In genomic region chr16:31546062-31546827, GRCm38 (mm10) we compare ENCODE assay signal across 8 mouse cellular contexts.
A peak's percentile ranks its signal among the peaks of the same experiment; 100 is the strongest.
DNase-seq lines count a peak whose midpoint lies in the region; ATAC-seq and TF ChIP-seq lines count a peak whose summit lies in the region.
"Had no signal": no experiment of that assay in that cellular context is flagged by ENCODE, and none has a peak within 500 bp of the region (broad histone marks: within the 10 kb centered on the region; RNA-seq: fewer than 3 reads in every experiment).

No protein-coding gene starts in this region.

- WGBS in forebrain, embryonic 12.5 days, result 1% methylated on average over 18 of the region's 18 CpGs
- WGBS in liver, postnatal 0 days (ENCODE audit: insufficient replicate concordance), result 6% methylated on average over 18 of the region's 18 CpGs

- dilution Hi-C loops in CH12.LX (cut with MboI; ENCODE audit: extremely low pct_ligation_motif_present, extremely low pct_unique_long_range_greater_than_20kb, low sequenced_read_pairs), result no loop called here

- no peak for TF ChIP-seq EP300 in CH12.LX (IDR thresholded peaks at IDR 0.05; ENCODE audit: low read length)
- 0 out of 2 replicates have a peak, but pooled peaks have one; percentile 18 for TF ChIP-seq EP300 in ES-Bruce4 (IDR thresholded peaks at IDR 0.05; ENCODE audit: insufficient read depth, low read depth, low read length)
- TF ChIP-seq EP300 in liver, postnatal 0 days (IDR thresholded peaks at IDR 0.05; ENCODE audit: low read depth), result no peak

- H3K27me3 ChIP-seq in CH12.LX (replicated peaks), result no peaks in the 10 kb centered on the region
- no peaks in the 10 kb centered on the region for H3K27me3 ChIP-seq in ES-Bruce4 (ENCODE audit: control insufficient read depth, insufficient read depth, low read length, poor library complexity, severe bottlenecking)
- H3K27me3 ChIP-seq in forebrain, embryonic 12.5 days, result peaks cover 28% of the 10 kb centered on the region
- H3K27me3 ChIP-seq in liver, postnatal 0 days (ENCODE audit: insufficient read depth, low read length), result peaks cover 35% of the 10 kb centered on the region

- peaks cover 50% of the 10 kb centered on the region for H3K79me2 ChIP-seq in CH12.LX (replicated peaks; ENCODE audit: control insufficient read depth, extremely low read depth, insufficient read depth, poor library complexity, severe bottlenecking)

- H3K9ac ChIP-seq in CH12.LX (ENCODE audit: insufficient read depth, low read depth), result no peak overlapping the region
- peak overlapping the region; percentile 3; the same call in 1 of the 2 replicates for H3K9ac ChIP-seq in ES-Bruce4 (ENCODE audit: low read depth, poor library complexity, severe bottlenecking)
- peak overlapping the region; percentile 30 for H3K9ac ChIP-seq in forebrain, embryonic 12.5 days
- no peak overlapping the region for H3K9ac ChIP-seq in liver, postnatal 0 days (replicated peaks)
- H3K9ac ChIP-seq: liver, embryonic 14.5 days had no signal

- peak; percentile 60; the same call in 1 of the 2 replicates for ATAC-seq in forebrain, embryonic 12.5 days (ENCODE audit: low FRiP score)
- no peak for ATAC-seq in liver, postnatal 0 days

- no peak for TF ChIP-seq RAD21 in CH12.LX (IDR thresholded peaks at IDR 0.05; ENCODE audit: low read depth, low read length)

- H3K9me3 ChIP-seq in CH12.LX (replicated peaks; ENCODE audit: low read length), result no peaks in the 10 kb centered on the region
- no peaks in the 10 kb centered on the region for H3K9me3 ChIP-seq in ES-Bruce4 (replicated peaks; ENCODE audit: control insufficient read depth, insufficient read depth, low read length, poor library complexity, severe bottlenecking)
- H3K9me3 ChIP-seq in forebrain, embryonic 12.5 days, result no peaks in the 10 kb centered on the region
- no peaks in the 10 kb centered on the region for H3K9me3 ChIP-seq in liver, postnatal 0 days (ENCODE audit: low read length)

- H3K36me3 ChIP-seq in CH12.LX (replicated peaks in 1 of 2; ENCODE audit: control insufficient read depth in 1 of 2, insufficient read depth in 1 of 2, low read length in 1 of 2) (peaks cover 83 to 94% of the 10 kb centered on the region in 2 experiments), ES-Bruce4 (ENCODE audit: control insufficient read depth, insufficient read depth, low read length, poor library complexity, severe bottlenecking) (no peaks in the 10 kb centered on the region)
- H3K36me3 ChIP-seq in forebrain, embryonic 12.5 days (replicated peaks), result no peaks in the 10 kb centered on the region
- no peaks in the 10 kb centered on the region for H3K36me3 ChIP-seq in liver, postnatal 0 days (replicated peaks; ENCODE audit: insufficient read depth, low read length)

- H3K4me2 ChIP-seq in CH12.LX (ENCODE audit: insufficient read depth, low read depth, poor library complexity, severe bottlenecking), result no peak overlapping the region
- peak overlapping the region; percentile 47 for H3K4me2 ChIP-seq in forebrain, embryonic 12.5 days
- H3K4me2 ChIP-seq in liver, postnatal 0 days (ENCODE audit: low read depth, low read length), result 0 out of 2 replicates have a peak overlapping the region, but pooled peaks have one; percentile 26

- H3K27ac ChIP-seq in CH12.LX (ENCODE audit: insufficient read depth, low read depth) (no peak overlapping the region), ES-Bruce4 (ENCODE audit: insufficient read depth, low read length) (peak overlapping the region; percentile 51)
- peak overlapping the region; percentile 89 for H3K27ac ChIP-seq in forebrain, embryonic 12.5 days
- no peak overlapping the region for H3K27ac ChIP-seq in liver, postnatal 0 days (ENCODE audit: low read depth)
- H3K27ac ChIP-seq: liver, embryonic 14.5 days had no signal

- no peak for DNase-seq in CH12.LX (ENCODE audit: extremely low read depth)
- DNase-seq in liver, postnatal 0 days, result no peak
- no peak for DNase-seq in urinary bladder, adult 18-20 months (ENCODE audit: low spot score in 2 of 2)
- DNase-seq in gastrocnemius, adult 8-10 months (ENCODE audit: low spot score in 2 of 2), result no peak
- no peak for DNase-seq in spleen, postnatal 36 days (ENCODE audit: low spot score in 2 of 2)

- no peak; the same call in 1 of the 2 replicates for TF ChIP-seq POLR2A in CH12.LX (IDR thresholded peaks at IDR 0.05; ENCODE audit: low read depth, low read length)
- no peak for TF ChIP-seq POLR2A in ES-Bruce4 (IDR thresholded peaks at IDR 0.05; ENCODE audit: insufficient read depth, low read length)

- in situ Hi-C loops in CH12.LX (cut with MboI; ENCODE audit: low pct_ligation_motif_present, low pct_unique_long_range_greater_than_20kb, low sequenced_read_pairs), result no loop called here

- no peak for TF ChIP-seq CTCF in CH12.LX (conservative IDR thresholded peaks at IDR 0.05 in 1 of 2, IDR thresholded peaks at IDR 0.05 in 1 of 2; ENCODE audit: low read depth in 2 of 2, low read length in 2 of 2)
- no peak for TF ChIP-seq CTCF in ES-Bruce4 (IDR thresholded peaks at IDR 0.05; ENCODE audit: low read depth, low read length)
- no peak for TF ChIP-seq CTCF in liver, postnatal 0 days (IDR thresholded peaks at IDR 0.05; ENCODE audit: low read depth)

- peaks cover 11 to 36% of the 10 kb centered on the region in 2 experiments for H3K4me1 ChIP-seq in CH12.LX (ENCODE audit: control insufficient read depth in 1 of 2, insufficient read depth in 2 of 2)
- peaks cover 5% of the 10 kb centered on the region for H3K4me1 ChIP-seq in ES-Bruce4 (ENCODE audit: control insufficient read depth, insufficient read depth, low read length)
- H3K4me1 ChIP-seq in forebrain, embryonic 12.5 days, result peaks cover 33% of the 10 kb centered on the region
- H3K4me1 ChIP-seq in liver, postnatal 0 days (ENCODE audit: insufficient read depth), result peaks cover 12% of the 10 kb centered on the region

- H3K4me3 ChIP-seq in CH12.LX (replicated peaks in 1 of 3; ENCODE audit: low read depth in 2 of 3, low read length in 2 of 3, poor library complexity in 1 of 3) (no peak overlapping the region), ES-Bruce4 (ENCODE audit: low read depth, low read length) (peak overlapping the region; percentile 40)
- H3K4me3 ChIP-seq in forebrain, embryonic 12.5 days (replicated peaks), result peak overlapping the region; percentile 18
- no peak overlapping the region for H3K4me3 ChIP-seq in liver, postnatal 0 days (ENCODE audit: low read depth, low read length)

TF ChIP-seq in CH12.LX, 34 proteins besides CTCF, POLR2A, EP300 and RAD21:
- peak; percentile 31; the same call in 1 of the 2 replicates for TF ChIP-seq ZMIZ1 (IDR thresholded peaks at IDR 0.05; ENCODE audit: low read depth, low read length)
- TF ChIP-seq NELFE (IDR thresholded peaks at IDR 0.05; ENCODE audit: low read depth, low read length), result no peak

Comparison
In these comparisons a context has a peak if more than half of its experiments do, and no peak if none do; other contexts are left out.
1. H3K27ac ChIP-seq: peak in ES-Bruce4 (single experiment) and forebrain, embryonic 12.5 days (single experiment); none in CH12.LX (single experiment) and liver, postnatal 0 days (single experiment).
2. H3K4me3 ChIP-seq: peak in ES-Bruce4 (single experiment) and forebrain, embryonic 12.5 days (single experiment); none in CH12.LX (0 of 3) and liver, postnatal 0 days (single experiment).
3. H3K9ac ChIP-seq: peak in ES-Bruce4 (single experiment) and forebrain, embryonic 12.5 days (single experiment); none in CH12.LX (single experiment) and liver, postnatal 0 days (single experiment).